Mouse (Mus musculus): ENCODE measurements around the gene Hk1.

Hk1 gene

DNA sequence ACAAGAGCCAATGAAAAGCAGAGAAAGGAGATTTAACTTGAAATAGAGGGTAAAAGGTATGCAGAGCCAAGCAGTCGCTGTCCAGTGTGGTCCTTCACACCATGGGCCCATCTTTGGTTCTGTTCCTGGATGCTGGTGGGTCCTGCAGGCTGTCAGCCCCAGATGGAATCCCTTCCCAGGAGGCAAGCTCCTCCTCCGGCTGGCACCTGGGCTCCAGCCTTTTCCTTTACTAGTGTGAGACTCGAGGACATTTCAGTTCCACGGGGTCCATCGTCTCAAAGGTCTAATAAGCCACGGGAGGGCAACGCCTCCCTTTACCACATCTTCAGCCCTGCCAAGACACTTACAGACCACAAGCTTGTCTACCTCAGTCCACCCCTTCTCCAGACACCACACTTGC, 60.6 kb downstream of the Hk1 start:
- DNase-seq, result peak; percentile 71

DNA sequence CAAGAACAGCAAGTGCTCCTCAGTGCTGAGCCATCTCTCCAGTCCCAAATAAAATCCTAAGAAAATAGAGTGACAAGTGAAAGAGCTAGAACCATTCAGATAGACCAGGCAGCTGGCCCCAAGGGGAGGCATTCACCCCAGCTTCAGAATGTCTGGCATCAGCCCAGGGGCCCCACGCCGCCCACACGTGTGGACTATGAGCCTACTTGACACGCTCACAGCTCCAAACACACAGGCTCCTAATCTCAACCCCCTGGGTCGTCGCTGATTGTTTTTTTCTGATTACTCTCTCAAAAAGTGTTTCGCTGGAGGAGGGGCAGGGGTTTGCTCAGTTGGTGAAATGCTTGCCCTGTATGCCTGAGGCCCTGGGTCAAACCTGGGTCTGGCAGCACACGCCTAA, 63.2 kb downstream of the Hk1 start:
- DNase-seq, result no peak

DNA sequence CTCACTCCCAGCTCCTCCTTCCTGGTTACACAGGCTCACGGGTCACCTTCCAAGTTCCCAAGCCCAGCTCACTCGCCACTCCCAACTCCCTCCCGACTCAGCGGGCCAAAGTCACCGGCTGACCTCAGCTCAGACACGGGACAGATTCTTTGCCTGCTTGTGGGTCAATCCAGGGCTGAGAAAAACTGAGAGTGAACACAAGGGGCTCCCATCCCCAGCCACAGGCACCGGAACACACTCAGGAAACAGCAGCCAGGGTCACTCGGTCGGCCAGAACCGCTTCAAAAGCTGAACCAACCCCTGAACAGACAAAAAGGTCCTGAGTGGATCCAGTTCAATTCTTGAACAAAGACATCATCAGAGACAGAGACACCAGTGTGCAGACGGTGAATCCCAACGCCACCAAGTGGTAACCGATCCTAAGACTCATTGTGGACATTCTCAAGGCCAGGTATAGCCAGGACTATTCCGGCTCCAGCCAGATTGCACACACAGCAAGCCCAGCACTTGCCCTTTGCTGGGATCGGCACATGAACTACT, 65.8 kb downstream of the Hk1 start:
- no peak for DNase-seq

DNA sequence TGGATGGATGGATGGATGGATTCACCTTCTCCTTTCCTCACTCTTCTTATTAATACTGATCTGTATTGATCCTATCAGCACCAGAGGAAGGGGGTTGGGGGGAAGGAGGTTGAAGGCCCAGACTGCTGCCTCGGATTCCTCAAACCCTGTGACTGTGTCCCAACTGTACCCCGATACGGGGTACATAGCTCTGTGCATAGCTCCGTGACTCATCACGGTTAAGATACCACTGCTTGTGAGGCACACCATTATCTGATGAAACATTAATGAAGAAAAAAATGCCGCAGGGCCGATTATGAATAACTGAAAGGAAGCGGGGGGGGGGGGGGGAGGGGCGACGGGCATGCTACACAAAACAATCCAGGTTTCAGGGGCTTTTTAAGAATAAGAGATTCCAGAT, 66.6 kb downstream of the Hk1 start:
- no peak for DNase-seq

DNA sequence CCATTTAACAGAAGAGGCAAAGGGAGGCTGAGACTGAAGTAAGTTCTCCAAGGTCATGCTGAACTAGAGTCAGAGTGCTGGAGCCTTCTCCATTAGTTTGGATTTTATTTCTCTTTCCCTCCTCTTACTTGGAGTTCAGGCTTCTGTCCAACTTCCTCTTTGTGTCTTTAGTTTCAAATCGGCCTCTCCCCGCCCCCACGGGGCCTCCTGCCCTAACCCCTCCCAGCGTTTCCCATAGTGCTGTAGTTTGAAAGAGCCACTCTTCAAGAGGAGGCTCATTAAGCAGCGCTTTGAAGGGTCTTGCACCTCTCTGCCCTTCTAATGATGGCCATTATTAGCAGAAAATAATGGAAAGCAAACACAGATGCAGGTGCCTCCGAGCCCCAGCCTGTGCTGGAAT, 68.2 kb downstream of the Hk1 start:
- DNase-seq, result no peak

DNA sequence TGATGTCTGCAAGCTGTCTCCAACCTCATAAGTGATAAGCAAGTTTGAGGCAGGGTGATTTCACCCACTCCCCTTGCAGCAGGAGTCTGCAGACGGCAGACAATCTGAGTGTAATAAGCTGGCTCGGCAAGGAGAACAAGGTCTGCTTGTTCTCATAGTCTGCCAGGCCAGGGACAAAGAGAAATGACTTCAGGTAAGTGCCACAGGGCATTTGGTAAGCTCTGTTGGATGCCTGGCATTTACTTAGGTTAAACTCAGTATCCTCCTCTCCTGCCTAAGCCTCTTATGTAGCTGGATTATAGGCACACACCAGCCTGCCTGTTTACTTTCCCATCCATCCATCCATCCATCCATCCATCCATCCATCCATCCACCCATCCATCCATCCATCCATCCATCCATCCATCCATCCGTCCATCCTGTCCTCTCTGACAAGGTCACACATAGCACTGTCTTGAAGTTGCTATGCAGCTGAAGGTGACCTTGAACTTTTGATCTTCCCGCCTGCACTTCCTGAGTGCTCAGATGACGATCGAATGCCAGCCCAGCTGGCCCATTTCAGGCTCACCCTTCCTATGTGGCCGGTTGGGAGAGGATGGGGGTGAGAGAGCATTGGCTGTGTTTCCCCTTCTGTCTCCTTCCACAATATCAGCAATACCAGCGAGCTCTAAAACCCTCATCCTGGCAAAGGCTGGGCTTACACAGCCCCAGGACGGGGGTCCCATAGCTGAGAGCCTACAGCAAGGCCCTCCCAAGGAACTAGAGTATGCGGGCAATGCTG, 69.3 kb downstream of the Hk1 start:
- no peak for DNase-seq

DNA sequence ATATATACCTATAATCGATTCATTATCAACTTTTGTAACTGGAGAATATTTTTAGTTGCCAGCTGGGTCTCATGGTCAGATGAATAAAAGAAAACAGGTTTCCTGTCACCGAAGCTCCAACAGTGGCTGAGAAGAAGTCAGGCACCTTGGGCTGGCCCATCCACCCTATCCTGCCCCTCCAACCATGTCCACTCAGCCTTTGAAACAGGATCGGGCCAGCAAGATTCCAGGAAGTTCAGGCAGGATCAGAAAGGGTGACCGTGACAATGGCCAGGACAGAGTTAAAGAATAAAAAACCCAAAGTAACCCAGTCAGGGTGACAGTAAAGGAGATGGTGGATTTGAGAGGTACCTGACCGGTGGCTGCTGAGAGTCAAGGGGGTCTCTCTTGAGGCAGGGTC, 70.1 kb downstream of the Hk1 start:
- DNase-seq, result no peak

DNA sequence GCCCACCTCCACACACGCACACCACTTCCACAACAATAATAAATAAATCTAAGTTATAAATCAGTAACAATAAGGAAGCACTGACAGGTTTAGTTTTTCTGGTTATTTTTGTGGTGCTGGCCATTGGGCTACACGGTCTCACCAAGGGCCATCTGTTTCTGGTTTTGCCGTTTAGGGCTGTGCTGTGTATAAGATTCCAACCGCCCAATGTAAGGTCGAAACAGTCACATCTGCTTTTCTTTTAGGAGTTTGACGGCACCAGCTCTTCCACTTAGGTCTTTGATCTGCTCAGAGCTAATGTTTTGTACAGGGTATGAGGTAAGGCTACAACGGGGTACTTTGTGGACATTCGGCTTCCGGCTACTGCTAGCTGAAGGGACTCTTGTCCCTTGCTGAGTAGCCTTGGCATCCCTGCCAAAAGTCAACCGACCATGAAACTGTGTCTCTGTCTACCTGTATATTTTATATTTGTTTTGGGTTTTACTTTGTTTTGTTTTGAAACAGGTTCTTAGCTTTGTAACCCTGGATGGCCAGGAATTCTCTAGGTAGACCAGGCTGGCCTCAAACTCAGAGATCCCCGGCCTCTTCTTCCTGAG, 70.7 kb downstream of the Hk1 start:
- no peak for DNase-seq

DNA sequence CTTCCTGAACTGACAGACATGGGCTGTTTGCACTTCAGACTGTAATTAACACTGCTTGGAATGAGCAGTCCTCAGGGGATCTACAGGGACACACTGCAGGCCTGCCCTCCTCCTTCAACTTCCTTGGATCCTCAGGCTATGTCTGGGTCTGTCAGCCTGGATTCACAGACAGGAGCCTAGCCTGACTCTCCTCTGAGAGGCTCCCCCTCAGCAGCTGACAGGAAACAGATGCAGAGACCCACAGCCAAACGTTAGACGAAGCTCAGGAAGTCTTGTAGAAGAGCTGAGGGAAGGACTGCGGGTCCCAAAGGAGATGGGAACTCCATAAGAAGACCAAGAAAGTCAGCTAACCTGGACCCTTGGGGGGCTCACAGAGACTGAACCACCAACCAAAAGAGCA, 73.2 kb downstream of the Hk1 start:
- DNase-seq, result no peak

DNA sequence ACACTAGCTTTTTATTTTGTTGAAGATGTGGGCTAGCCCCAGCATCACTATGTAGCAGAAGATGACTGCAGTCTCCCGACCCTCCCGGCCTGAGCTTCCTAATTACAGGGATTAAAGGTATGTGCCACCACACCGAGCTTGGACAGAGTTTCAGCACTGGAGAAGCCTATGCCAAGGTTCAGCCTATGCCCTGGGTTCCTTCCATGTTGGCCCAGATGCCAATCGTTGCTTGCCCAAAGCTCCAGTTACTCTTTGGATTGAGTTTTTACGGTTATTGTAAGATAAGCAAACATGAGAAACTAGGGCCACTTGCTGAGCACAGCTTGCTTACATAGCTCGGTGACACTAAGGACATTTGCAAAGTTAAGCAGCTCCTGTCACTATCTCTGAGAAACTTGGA, 74.6 kb downstream of the Hk1 start:
- peak; percentile 54 for DNase-seq

DNA sequence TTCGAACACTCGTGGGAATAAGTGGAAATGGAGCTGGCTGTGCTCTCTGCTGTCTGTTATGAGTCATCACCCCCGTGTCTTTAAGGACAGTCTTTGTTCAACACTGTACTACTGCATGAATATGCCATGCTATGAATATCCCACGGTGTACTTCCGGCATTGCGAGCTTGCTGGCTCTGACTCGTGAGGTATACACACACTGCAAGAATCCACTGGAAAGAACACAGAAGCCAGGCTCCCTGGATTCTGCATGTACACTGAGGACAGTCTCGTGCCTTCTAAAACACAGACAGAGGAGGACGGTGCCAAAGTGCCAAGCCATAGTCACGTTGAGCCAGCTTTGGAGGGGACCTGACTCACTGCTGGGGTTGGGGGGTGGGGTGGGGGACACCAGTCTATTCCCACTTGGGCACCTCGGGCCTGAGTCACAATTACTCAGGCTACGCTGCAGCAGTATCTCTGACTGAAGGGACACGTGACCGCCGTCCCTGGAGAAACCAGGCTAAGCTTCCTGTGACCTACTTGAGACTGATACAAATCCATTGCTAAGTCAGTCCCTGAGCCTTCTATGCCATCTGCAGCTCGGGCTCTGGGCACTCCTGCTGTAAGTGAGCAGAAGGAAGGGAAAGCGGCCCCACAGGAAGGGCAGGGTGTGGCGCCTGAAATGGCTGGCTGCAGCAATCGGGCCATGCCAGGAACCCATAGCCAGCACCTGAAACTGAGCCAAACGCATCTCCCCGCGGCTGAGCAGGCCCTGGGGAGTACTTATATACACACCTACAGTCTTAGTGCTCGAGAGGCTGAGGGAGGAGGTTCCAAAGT, 79.5 kb downstream of the Hk1 start:
- DNase-seq, result peak; percentile 92

DNA sequence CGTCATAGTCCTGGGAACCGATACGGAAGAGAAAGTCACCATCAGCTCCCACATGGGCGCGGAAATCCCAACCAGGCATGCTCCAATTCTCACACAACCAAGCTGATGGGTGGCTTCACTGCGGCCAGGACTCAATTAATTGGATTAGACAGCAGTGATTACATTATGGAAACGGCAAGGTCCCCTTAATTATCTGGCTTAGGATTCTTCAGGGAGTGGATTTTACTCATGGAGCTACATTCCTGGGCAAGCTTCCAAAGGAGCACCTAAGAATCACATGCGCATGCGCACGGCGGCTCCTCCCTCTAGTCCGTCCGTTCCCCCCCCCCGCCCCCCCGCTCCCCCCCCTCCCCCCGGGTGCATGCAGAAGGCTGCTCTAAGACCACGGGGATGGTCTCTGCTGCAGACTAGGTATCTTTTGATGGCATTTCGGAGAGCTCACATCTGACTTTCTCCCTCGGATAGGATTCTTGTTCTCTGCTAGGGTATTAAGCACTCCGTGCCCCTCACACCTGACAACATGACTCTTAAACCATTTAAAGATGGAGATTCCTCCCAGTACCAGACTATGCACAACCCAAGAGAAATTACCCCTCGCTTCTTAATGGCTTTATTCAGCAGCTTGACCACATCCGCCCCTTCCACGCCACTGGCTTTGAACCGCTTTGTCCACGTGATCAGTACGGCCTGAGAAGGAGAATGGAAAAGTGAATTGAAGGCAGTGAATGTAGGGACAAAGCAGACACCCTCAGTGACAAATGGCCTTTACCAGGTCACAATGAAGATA, 83.4 kb downstream of the Hk1 start:
- DNase-seq, result peak; percentile 46

DNA sequence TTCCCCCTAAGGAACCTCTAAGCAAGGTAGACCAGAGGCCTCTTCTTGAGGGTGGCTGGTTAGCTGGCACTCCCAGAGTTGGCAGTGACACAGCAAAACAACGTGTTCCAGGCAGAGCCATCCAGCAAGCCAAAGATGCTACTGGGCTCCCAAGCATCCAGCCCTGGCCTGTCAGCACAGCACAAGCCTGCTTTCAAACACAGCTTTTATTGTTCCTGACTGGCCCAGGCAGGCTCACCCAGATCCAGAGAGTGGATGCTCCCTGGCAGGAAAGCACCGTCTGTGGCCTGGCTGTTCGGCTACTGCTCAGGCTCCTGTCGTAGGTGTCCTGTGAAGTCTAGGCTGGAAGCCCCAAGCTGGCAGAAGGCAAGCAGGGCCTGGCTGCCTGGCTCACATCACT, 85.6 kb downstream of the Hk1 start:
- peak; percentile 74 for DNase-seq

DNA sequence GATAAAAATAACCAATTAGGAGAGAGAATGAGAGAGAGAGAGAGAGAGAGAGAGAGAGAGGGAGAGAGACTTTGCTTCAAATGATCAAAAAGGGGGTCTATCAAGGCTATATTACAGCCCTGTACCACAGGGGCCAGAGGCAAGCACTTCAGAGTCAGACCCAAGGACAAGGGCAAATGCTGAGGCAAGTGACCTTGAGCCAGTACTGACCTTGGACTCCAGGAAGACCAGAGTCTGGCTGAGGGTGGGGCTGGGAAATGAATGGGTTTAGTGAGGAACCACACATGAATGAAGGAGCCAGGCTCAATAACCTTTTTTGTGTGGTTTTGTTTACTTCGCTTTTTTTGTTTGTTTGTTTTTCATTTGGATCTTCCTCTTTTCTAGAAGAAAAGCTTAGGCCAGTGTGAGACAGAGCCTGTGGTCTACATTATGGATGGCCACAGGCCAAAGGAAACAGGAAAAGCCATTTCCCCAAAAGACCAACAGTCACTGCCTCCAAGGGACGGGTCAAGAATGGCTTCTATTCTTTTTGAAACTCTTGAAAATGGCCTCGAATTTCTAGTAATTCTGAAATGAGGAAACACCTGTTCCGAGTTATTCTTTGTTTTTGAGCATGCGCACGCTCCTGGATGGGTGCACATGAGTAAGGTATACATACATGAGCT, 92.1 kb downstream of the Hk1 start:
- DNase-seq, result no peak

DNA sequence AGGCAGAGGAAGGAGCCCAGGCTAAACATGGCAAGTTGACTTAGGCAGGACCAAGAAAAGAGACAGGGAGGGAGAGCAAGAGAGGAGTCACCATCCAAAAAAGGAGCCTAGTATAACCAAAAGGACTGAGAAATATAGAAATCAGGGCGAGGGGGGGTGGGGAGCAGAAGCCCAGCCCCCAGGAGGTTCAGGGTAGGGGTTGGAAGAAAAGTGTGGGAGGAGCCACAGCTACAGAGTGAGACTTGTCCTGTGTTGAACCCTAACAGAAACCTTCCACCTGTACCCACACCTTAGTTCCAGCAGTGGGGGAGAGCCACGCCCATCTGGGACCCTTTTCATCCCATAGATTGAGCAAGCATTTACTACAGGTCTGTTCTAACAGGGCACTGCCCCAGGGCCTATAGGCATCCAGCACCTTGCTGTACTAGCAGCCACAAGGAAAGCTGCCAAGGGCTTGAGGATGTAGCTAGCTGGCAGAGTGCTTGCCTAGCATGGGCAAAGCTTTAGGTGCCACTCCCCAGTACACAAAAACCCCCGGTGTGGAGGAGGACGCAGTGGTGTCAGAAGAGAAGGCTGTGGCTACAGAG, 96.4 kb downstream of the Hk1 start:
- DNase-seq, result no peak

DNA sequence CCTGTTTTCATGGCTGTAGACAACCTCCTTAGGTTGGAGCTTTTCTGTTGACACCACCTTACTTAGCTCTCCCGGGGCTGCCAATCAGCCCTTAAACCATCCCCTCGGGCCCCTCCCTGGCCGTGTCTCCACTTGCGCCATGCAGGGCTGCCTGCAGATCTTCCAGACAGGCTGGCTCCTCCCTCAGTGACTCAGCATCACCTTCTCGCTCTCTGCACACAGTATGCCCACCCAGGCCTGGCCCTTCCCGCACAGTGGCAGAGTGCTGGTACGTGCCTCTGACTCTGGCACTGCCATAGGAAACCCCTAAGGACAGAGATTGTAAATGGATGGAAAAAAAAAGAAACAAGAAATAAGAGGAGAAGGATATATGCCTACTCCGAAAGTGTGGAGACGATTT, 96.9 kb downstream of the Hk1 start:
- no peak for DNase-seq

DNA sequence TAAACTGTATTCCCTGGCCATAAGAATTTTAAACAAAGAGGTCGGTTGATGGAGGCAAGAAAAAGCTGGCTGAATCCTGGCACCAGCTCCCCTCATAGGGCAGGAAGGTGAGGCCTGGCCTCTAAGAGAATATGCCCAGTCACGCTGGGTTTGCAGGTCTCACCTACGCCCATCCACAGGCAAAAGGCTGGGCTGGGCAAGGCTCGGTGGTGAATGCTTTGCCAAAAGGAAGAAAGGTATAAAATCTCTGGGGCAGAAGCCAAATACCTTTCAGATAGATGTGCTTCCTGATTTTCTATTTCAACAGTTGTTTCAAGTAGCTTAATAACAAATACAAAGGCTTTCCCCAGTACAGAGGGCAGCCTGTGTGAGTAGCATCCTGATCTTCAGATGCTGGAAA, 100.0 kb downstream of the Hk1 start:
- no peak for DNase-seq

DNA sequence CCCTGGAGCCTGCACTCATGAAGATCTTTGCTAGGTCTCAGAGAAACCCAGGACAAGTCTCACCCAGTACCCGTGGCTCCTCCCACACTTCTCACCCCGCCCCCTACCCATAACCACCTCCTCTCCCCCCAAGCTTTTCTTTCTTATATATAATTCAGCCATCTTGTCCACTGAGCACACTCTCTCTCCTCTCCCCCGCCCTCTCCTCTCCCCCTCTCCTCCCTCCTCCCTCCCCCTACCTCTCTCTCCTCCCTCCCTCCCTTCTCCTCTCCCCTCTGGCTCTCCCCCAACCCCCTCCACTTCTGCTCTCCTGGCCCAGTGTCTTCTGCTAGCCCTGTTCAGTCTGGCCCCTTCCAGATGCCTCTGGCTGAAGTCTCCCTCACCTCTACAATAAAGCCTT, 100.6 kb downstream of the Hk1 start:
- no peak for DNase-seq

DNA sequence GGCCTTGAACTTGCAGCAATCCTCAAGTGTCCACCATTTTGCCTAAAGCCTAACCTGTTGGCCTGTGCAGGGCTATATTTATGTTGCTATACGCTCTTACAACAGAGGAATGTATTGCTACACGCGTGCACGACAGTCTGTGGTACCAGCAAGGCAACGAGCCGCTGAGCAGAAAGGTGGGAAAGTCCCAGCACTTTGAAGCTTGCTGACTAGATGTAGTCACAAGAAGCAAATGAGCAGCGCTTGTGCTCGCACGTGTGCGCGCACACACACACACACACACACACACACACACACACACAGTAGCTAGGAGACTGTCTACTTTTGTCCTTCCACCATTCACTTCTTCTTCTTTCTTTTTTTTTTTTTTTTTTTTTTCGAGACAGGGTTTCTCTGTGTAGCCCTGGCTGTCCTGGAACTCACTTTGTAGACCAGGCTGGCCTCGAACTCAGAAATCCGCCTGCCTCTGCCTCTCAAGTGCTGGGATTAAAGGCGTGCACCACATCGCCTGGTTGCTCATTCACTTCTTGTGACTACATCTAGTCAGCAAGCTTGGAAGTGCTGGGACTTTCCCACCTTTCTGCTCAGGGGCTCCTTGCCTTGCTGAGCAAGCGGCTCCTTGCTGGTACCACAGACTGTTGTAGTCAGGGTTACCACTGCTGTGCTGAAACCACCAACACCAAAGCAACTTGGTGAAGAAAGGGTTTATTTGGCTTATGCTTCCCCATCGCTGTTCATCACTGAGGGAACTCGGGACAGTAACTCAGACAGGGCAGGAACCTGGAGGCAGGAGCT, 102.0 kb downstream of the Hk1 start:
- DNase-seq, result no peak

DNA sequence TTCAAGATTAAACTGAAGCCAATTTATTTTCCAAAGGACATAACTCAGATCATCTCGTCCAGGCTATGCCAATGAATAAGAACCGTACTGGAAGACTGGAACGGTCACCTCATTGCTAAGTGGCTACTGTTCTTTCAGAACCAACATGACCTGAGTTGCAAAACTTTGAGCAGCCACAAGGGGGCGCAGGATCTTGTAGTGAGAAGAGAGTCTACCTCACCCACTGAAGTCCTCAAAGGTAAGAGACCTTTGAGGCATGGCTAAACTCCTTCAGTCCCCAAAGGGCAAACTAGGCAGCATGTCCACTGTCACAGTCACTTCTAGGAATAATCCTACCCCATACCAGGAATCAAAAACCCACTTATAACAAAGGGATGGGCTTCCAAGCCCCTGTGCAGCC, 104.5 kb downstream of the Hk1 start:
- peak; percentile 93 for DNase-seq

DNA sequence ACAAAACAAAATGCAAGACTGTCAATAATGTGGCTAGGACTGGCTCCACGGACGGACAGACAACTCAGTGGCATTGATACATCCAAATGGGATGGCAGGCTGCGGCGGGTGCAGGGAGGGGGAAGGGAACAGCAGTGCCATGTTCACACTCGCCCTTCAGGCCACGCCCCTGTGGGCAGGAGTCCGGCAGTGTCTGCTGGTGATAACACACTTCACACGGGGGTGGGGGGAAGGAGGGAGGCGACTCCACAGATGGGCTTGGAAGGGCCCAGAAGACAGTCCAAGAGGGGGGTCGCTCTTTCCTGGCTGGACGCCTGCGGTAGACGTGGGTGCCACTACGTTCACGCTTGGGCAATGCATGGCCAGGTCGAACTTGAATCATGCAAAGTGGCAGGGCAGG, 110.4 kb downstream of the Hk1 start:
- no peak for DNase-seq
